Mouse (Mus musculus) kidney, embryonic 16.5 days (tissue): ENCODE measurements around the gene Galnt18. TPM values are rescaled to one million over a fixed set of nuclear protein-coding genes. Genes with fewer than 3 reads are reported as not detected.

Source experiments
- ATAC-seq: fragments of 200-750 bp; cut with Nextera tagmentation; 2 replicates; pipeline ENCODE4 v1.8.0; 2017; ENCODE audit warnings: moderate TSS enrichment; ENCODE audit not compliant: low FRiP score, low TSS enrichment
- H3K27ac ChIP-seq: fragments of 300-500 bp; sonication (generic); 2 replicates; pipeline ENCODE4 v1.5.1; 2014; ENCODE audit warnings: low read length
- H3K27me3 ChIP-seq: fragments of 300-500 bp; sonication (generic); 2 replicates; pipeline ENCODE4 v1.6.1; 2014; ENCODE audit warnings: low read length, control low read depth, mixed read lengths; ENCODE audit not compliant: insufficient read depth
- H3K36me3 ChIP-seq: fragments of 300-500 bp; sonication (generic); 2 replicates; pipeline ENCODE4 v1.6.1; 2014; ENCODE audit warnings: low read length, control low read depth, mixed read lengths; ENCODE audit not compliant: insufficient read depth
- H3K4me1 ChIP-seq: fragments of 300-500 bp; sonication (generic); 2 replicates; pipeline ENCODE4 v1.6.1; 2014; ENCODE audit warnings: low read length, control low read depth, mixed read lengths; ENCODE audit not compliant: insufficient read depth
- H3K4me2 ChIP-seq: fragments of 300-500 bp; sonication (generic); replicated peaks from 2 replicates; pipeline ENCODE4 v1.6.1; 2014; ENCODE audit warnings: low read depth, low read length
- H3K4me3 ChIP-seq: fragments of 300-500 bp; sonication (generic); 2 replicates; pipeline ENCODE4 v1.5.1; 2014; ENCODE audit warnings: mild to moderate bottlenecking, low read length
- H3K9ac ChIP-seq: fragments of 300-500 bp; sonication (generic); replicated peaks from 2 replicates; pipeline ENCODE4 v1.6.1; 2014; ENCODE audit warnings: low read length
- H3K9me3 ChIP-seq: fragments of 300-500 bp; sonication (generic); 2 replicates; pipeline ENCODE4 v1.6.1; 2016; ENCODE audit warnings: low read length, control low read depth
- WGBS: fragments of 180-500 bp; shearing (Covaris S2); extraction: QIAGEN DNeasy Blood & Tissue Kit; methylation state at CpG from one replicate; pipeline ENCODE4 v1.1.7; 2014; 5-methylcytosine and 5-hydroxymethylcytosine counted together
- polyA plus RNA-seq: library from polyadenylated mRNA; unstranded; fragments of >200 nt; fragmentation: Nextera tagmentation; extraction: Ambion mirVana; gene quantifications from 2 replicates; pipeline ENCODE4 v1.2.1, GENCODE M21; 2015

The Galnt18 gene
- polyA plus RNA-seq, 1 experiment from 2014 or later = 46.4 TPM

GRCm38 (mm10) chr7:111797337-111798010 lies 17.7 kb upstream of the Galnt18 start:
- no peak overlapping the region for H3K4me2 ChIP-seq
- H3K4me3 ChIP-seq = no peak overlapping the region
- H3K36me3 ChIP-seq = no peaks in the 10 kb centered on the region
- WGBS = 81% methylated on average over 13 of the region's 13 CpGs
- H3K27me3 ChIP-seq = no peaks in the 10 kb centered on the region
- no peaks in the 10 kb centered on the region for H3K4me1 ChIP-seq
- H3K27ac ChIP-seq = no peak overlapping the region
- no peaks in the 10 kb centered on the region for H3K9me3 ChIP-seq
- H3K9ac ChIP-seq = no peak overlapping the region
- no peak for ATAC-seq

GRCm38 (mm10) chr7:111795059-111795458 lies 15.3 kb upstream of the Galnt18 start:
- H3K4me2 ChIP-seq = no peak overlapping the region
- no peak overlapping the region for H3K4me3 ChIP-seq
- H3K9me3 ChIP-seq = no peaks in the 10 kb centered on the region
- no peaks in the 10 kb centered on the region for H3K36me3 ChIP-seq
- peaks cover 5% of the 10 kb centered on the region for H3K4me1 ChIP-seq
- H3K27ac ChIP-seq = no peak overlapping the region
- H3K9ac ChIP-seq = no peak overlapping the region
- no peaks in the 10 kb centered on the region for H3K27me3 ChIP-seq
- no peak for ATAC-seq

GRCm38 (mm10) chr7:111792154-111792553 lies 12.4 kb upstream of the Galnt18 start:
- Histone ChIP-seq H3K4me1 (peaks cover 8% of the 10 kb centered on the region), H3K36me3 (no peaks in the 10 kb centered on the region), H3K27me3 (no peaks in the 10 kb centered on the region), H3K9me3 (no peaks in the 10 kb centered on the region), H3K4me3 (no peak overlapping the region), H3K27ac (no peak overlapping the region), H3K4me2 (no peak overlapping the region), H3K9ac (no peak overlapping the region)
- ATAC-seq = no peak
- WGBS = 68% methylated on average over 3 of the region's 3 CpGs

GRCm38 (mm10) chr7:111791347-111791746 lies 11.6 kb upstream of the Galnt18 start:
- ATAC-seq = 0 out of 2 replicates have a peak, but pooled peaks have one; percentile 23
- Histone ChIP-seq H3K36me3 (no peaks in the 10 kb centered on the region), H3K27ac (no peak overlapping the region)

GRCm38 (mm10) chr7:111787921-111788320 lies 8.1 kb upstream of the Galnt18 start:
- 31% methylated on average over 2 of the region's 2 CpGs for WGBS
- H3K9ac ChIP-seq = no peak overlapping the region
- H3K36me3 ChIP-seq = no peaks in the 10 kb centered on the region
- no peak overlapping the region for H3K4me2 ChIP-seq
- no peak overlapping the region for H3K4me3 ChIP-seq
- no peak overlapping the region for H3K27ac ChIP-seq
- ATAC-seq = peak; percentile 51; the same call in 1 of the 2 replicates
- no peaks in the 10 kb centered on the region for H3K9me3 ChIP-seq
- H3K27me3 ChIP-seq = no peaks in the 10 kb centered on the region; the same call in 1 of the 2 replicates
- peaks cover 8% of the 10 kb centered on the region for H3K4me1 ChIP-seq

More at GRCm38 (mm10) chr7:111791347-111791746, 11.6 kb upstream of the Galnt18 start:
- Histone ChIP-seq H3K9me3 (no peaks in the 10 kb centered on the region), H3K9ac (no peak overlapping the region), H3K4me3 (no peak overlapping the region), H3K27me3 (no peaks in the 10 kb centered on the region), H3K4me2 (no peak overlapping the region), H3K4me1 (peaks cover 8% of the 10 kb centered on the region)
- 35% methylated on average over 6 of the region's 6 CpGs for WGBS

- no peak overlapping the region for H3K4me3 ChIP-seq
- H3K4me2 ChIP-seq = no peak overlapping the region
- no peaks in the 10 kb centered on the region for H3K9me3 ChIP-seq
- no peak overlapping the region for H3K9ac ChIP-seq
- no peak for ATAC-seq
- H3K27me3 ChIP-seq = no peaks in the 10 kb centered on the region; the same call in 1 of the 2 replicates
- H3K4me1 ChIP-seq = peaks cover 9% of the 10 kb centered on the region
- 87% methylated on average over 8 of the region's 8 CpGs for WGBS
- no peak overlapping the region for H3K27ac ChIP-seq
- H3K36me3 ChIP-seq = no peaks in the 10 kb centered on the region
Measured at GRCm38 (mm10) chr7:111785478-111785877, 5.7 kb upstream of the Galnt18 start.

- Histone ChIP-seq H3K36me3 (no peaks in the 10 kb centered on the region), H3K27ac (no peak overlapping the region), H3K4me3 (no peak overlapping the region), H3K9ac (no peak overlapping the region), H3K4me1 (peaks cover 15% of the 10 kb centered on the region), H3K27me3 (no peaks in the 10 kb centered on the region; the same call in 1 of the 2 replicates), H3K9me3 (no peaks in the 10 kb centered on the region), H3K4me2 (no peak overlapping the region)
- WGBS = 55% methylated on average over 5 of the region's 5 CpGs
- ATAC-seq = no peak
Measured at GRCm38 (mm10) chr7:111782126-111782525, 2.3 kb upstream of the Galnt18 start.

- peaks cover 20% of the 10 kb centered on the region for H3K4me1 ChIP-seq
Measured at GRCm38 (mm10) chr7:111781316-111781715, 1.5 kb upstream of the Galnt18 start.

GRCm38 (mm10) chr7:111778789-111779503 lies 831 bp downstream of the Galnt18 start:
- Histone ChIP-seq H3K27ac (peak overlapping the region; percentile 66; the same call in 1 of the 2 replicates), H3K4me3 (peak overlapping the region; percentile 63), H3K27me3 (no peaks in the 10 kb centered on the region; the same call in 1 of the 2 replicates), H3K4me1 (peaks cover 23% of the 10 kb centered on the region), H3K4me2 (peak overlapping the region; percentile 94), H3K36me3 (no peaks in the 10 kb centered on the region), H3K9me3 (no peaks in the 10 kb centered on the region), H3K9ac (peak overlapping the region; percentile 79)
- ATAC-seq = peak; percentile 13
- WGBS = 11% methylated on average over 27 of the region's 27 CpGs

More at GRCm38 (mm10) chr7:111781316-111781715, 1.5 kb upstream of the Galnt18 start:
- no peaks in the 10 kb centered on the region; the same call in 1 of the 2 replicates for H3K27me3 ChIP-seq
- no peak for ATAC-seq
- no peaks in the 10 kb centered on the region for H3K36me3 ChIP-seq
- 79% methylated on average over 6 of the region's 6 CpGs for WGBS
- no peak overlapping the region for H3K9ac ChIP-seq
- H3K4me3 ChIP-seq = no peak overlapping the region
- no peaks in the 10 kb centered on the region for H3K9me3 ChIP-seq
- H3K27ac ChIP-seq = peak overlapping the region; percentile 41; the same call in 1 of the 2 replicates
- H3K4me2 ChIP-seq = no peak overlapping the region

GRCm38 (mm10) chr7:111778212-111778611 lies 1.6 kb downstream of the Galnt18 start:
- no peaks in the 10 kb centered on the region for H3K9me3 ChIP-seq
- ATAC-seq = no peak
- no peak overlapping the region for H3K27ac ChIP-seq
- 67% methylated on average over 7 of the region's 7 CpGs for WGBS
- H3K9ac ChIP-seq = peak overlapping the region; percentile 79
- peak overlapping the region; percentile 94 for H3K4me2 ChIP-seq
- H3K4me3 ChIP-seq = peak overlapping the region; percentile 63
- peaks cover 23% of the 10 kb centered on the region for H3K4me1 ChIP-seq
- H3K36me3 ChIP-seq = no peaks in the 10 kb centered on the region
- no peaks in the 10 kb centered on the region; the same call in 1 of the 2 replicates for H3K27me3 ChIP-seq
